Mouse (Mus musculus): Measurements from ENCODE around the gene Tti1. TPM values are rescaled to one million over a fixed set of nuclear protein-coding genes. Genes with fewer than 3 reads are reported as not detected.

The Tti1 gene
- polyA plus RNA-seq (2015; fragmentation: Nextera tagmentation; extraction: Ambion mirVana) = 10.3 and 11.1 TPM in 2 replicates

GRCm38 (mm10) chr2:158028354-158028863 lies at the start of gene Tti1, which contains the start of gene Rprd1b:
TSS of gene Tti1 (minus strand) at chr2:158028433.
TSS of gene Rprd1b (plus strand) at chr2:158028497.

Other genes starting within 250 kb of the Tti1 start
- not detected in 2 replicates for gene Vstm2l, start 113.8 kb downstream of the Tti1 start, polyA plus RNA-seq (2015; fragmentation: Nextera tagmentation; extraction: Ambion mirVana)
- gene Rprd1b, start 64 bp upstream of the Tti1 start, polyA plus RNA-seq (2015; fragmentation: Nextera tagmentation; extraction: Ambion mirVana) = 17.5 and 18.7 TPM in 2 replicates
- gene Tgm2, start 118.0 kb upstream of the Tti1 start, polyA plus RNA-seq (2015; fragmentation: Nextera tagmentation; extraction: Ambion mirVana) = 102 and 217 TPM in 2 replicates
- 1.2 and 1.6 TPM in 2 replicates for gene D630003M21Rik, start 200.8 kb upstream of the Tti1 start, polyA plus RNA-seq (2015; fragmentation: Nextera tagmentation; extraction: Ambion mirVana)
- not detected in 2 replicates for gene Bpi, start 229.7 kb upstream of the Tti1 start, polyA plus RNA-seq (2015; fragmentation: Nextera tagmentation; extraction: Ambion mirVana)

Data from urinary bladder, postnatal 0 days (tissue).